Mouse (Mus musculus): ENCODE data around the gene Peg10.

DNA sequence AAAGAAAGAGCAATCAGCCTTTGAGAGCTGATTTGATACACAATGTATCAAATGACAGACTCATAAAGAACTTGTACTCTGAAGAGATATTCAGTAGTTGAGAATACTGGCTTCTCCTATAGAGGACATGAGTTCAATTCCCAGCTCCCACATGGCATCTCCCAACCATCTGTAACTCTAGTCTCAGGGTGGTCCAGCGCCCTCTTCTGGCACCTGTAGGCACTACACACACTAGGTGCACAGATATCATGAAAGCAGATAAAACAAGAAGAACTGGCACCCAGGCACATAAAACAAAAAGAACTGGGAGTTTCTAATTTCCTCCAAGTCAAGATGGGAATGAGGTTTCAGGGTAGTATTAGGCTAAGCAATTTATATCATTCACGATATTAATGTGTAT is 52.3 kb downstream of the Peg10 start:
- TF ChIP-seq CTCF (IDR thresholded peaks at IDR 0.05; ENCODE audit: low read depth) (peak; percentile 24; the same call in 1 of the 2 replicates), EP300 (IDR thresholded peaks at IDR 0.05; ENCODE audit: low read depth) (no peak)
